Mouse (Mus musculus): Measurements from ENCODE around the gene Sp7. TPM values are rescaled to one million over a fixed set of nuclear protein-coding genes. Genes with fewer than 3 reads are reported as not detected.
A peak's percentile ranks its signal among the peaks of the same experiment; 100 is the strongest.

Sp7 gene
- polyA plus RNA-seq (2015; fragmentation: Nextera tagmentation; extraction: Ambion mirVana): not detected in 2 replicates

GRCm38 (mm10) chr15:102366733-102367344 lies at the start of gene Sp7:
Sp7 (minus strand) TSS chr15:102367182.
- no peaks in the 10 kb centered on the region for H3K9me3 ChIP-seq (ENCODE audit: low read length)
- no peaks in the 10 kb centered on the region for H3K36me3 ChIP-seq (ENCODE audit: insufficient read depth, low read length)
- H3K4me2 ChIP-seq (replicated peaks; ENCODE audit: low read depth, low read length): peak within 1 kb of the TSS; percentile 17; the same call in 1 of the 2 replicates
- H3K27me3 ChIP-seq (replicated peaks; ENCODE audit: insufficient read depth, low read length): 0 out of 2 replicates have a peak, but pooled peaks cover 4% of the 10 kb centered on the region
- WGBS: 4% methylated on average over 15 of the region's 15 CpGs
- ATAC-seq (0 out of 2 replicates have a peak, but pooled peaks have one; percentile 8), DNase-seq (ENCODE audit: low spot score) (no peak)
- H3K4me3 ChIP-seq (ENCODE audit: low read depth, low read length): no peak within 1 kb of the TSS
- TF ChIP-seq EP300 (IDR thresholded peaks at IDR 0.05) (no peak), CTCF (IDR thresholded peaks at IDR 0.05) (no peak)
- H3K9ac ChIP-seq (replicated peaks; ENCODE audit: low read depth): no peak within 1 kb of the TSS
- no peak within 1 kb of the TSS for H3K27ac ChIP-seq (ENCODE audit: low read length)
- 0 out of 2 replicates have a peak, but pooled peaks cover 4% of the 10 kb centered on the region for H3K4me1 ChIP-seq (ENCODE audit: insufficient read depth, low read depth, low read length)

DNA sequence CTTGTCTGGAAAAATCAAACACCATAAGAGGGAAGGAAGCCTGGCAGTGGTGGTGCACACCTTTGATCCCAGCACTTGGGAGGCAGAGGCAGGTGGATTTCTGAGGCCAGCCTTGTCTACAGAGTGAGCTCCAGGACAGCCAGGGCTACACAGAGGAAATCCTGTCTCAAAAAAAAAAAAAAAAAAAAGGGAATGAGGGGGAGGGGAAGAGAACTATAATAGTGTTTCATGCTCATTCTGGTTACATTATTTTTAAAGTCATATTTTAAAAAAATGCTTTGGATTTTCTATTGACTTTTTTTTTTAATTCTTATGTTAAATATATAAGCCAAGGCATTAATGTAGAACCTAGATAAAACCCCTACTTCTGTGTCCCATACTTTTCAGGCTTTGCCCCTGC lies 46.7 kb upstream of the Sp7 start:
- H3K27me3 ChIP-seq (replicated peaks; ENCODE audit: insufficient read depth, low read length): no peaks in the 10 kb centered on the region
- no peak overlapping the region for H3K4me2 ChIP-seq (replicated peaks; ENCODE audit: low read depth, low read length)
- ATAC-seq (no peak), DNase-seq (ENCODE audit: low spot score) (no peak)
- H3K4me3 ChIP-seq (ENCODE audit: low read depth, low read length): no peak overlapping the region
- no peaks in the 10 kb centered on the region for H3K9me3 ChIP-seq (ENCODE audit: low read length)
- H3K9ac ChIP-seq (replicated peaks; ENCODE audit: low read depth): no peak overlapping the region
- no peak for TF ChIP-seq EP300 (IDR thresholded peaks at IDR 0.05)
- no peak for TF ChIP-seq CTCF (IDR thresholded peaks at IDR 0.05)
- peaks cover 11% of the 10 kb centered on the region for H3K4me1 ChIP-seq (ENCODE audit: insufficient read depth, low read depth, low read length)
- no peak overlapping the region for H3K27ac ChIP-seq (ENCODE audit: low read length)
- peaks cover 10% of the 10 kb centered on the region; the same call in 1 of the 2 replicates for H3K36me3 ChIP-seq (ENCODE audit: insufficient read depth, low read length)

DNA sequence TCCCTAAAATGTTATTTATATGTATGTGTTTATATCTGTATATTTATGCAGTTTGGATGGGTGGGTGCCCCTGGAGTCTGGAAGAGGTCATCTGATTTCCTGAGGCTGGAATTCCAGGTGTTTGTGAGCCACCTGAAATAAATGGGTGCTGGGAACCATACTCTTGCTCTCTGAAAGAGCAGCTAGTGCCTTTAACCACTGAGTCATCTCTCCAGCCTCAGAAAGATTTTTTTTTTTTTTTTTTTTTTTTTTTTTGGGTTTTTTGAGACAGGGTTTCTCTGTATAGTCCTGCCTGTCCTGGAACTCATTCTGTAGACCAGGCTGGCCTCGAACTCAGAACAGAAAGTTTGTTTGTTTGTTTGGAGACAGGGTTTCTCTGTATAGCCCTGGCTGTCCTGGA lies 44.1 kb upstream of the Sp7 start:
- H3K4me2 ChIP-seq (replicated peaks; ENCODE audit: low read depth, low read length): no peak overlapping the region

DNA sequence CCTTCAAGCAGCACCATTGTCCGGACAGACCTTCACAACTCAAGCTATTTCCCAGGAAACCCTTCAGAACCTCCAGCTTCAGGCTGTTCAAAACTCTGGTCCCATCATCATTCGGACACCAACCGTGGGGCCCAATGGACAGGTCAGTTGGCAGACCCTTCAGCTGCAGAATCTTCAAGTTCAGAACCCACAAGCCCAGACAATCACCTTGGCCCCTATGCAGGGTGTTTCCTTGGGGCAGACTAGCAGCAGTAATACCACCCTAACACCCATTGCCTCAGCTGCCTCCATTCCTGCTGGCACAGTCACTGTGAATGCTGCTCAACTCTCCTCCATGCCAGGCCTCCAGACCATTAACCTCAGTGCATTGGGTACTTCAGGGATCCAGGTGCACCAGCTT lies 42.3 kb upstream of the Sp7 start:
- peaks cover 18% of the 10 kb centered on the region for H3K4me1 ChIP-seq (ENCODE audit: insufficient read depth, low read depth, low read length)
- H3K27ac ChIP-seq (ENCODE audit: low read length): no peak overlapping the region
- H3K9ac ChIP-seq (replicated peaks; ENCODE audit: low read depth): no peak overlapping the region
- DNase-seq (ENCODE audit: low spot score): no peak
- H3K9me3 ChIP-seq (ENCODE audit: low read length): no peaks in the 10 kb centered on the region
- H3K27me3 ChIP-seq (replicated peaks; ENCODE audit: insufficient read depth, low read length): no peaks in the 10 kb centered on the region
- no peak overlapping the region for H3K4me3 ChIP-seq (ENCODE audit: low read depth, low read length)
- H3K36me3 ChIP-seq (ENCODE audit: insufficient read depth, low read length): peaks cover 16% of the 10 kb centered on the region; the same call in 1 of the 2 replicates
- TF ChIP-seq EP300 (IDR thresholded peaks at IDR 0.05) (no peak), CTCF (IDR thresholded peaks at IDR 0.05) (no peak)
- no peak overlapping the region for H3K4me2 ChIP-seq (replicated peaks; ENCODE audit: low read depth, low read length)
- ATAC-seq: no peak
- WGBS: 78% methylated on average over 3 of the region's 3 CpGs

More for the DNA sequence above, 44.1 kb upstream of the Sp7 start:
- peaks cover 13% of the 10 kb centered on the region for H3K4me1 ChIP-seq (ENCODE audit: insufficient read depth, low read depth, low read length)
- H3K36me3 ChIP-seq (ENCODE audit: insufficient read depth, low read length): peaks cover 16% of the 10 kb centered on the region; the same call in 1 of the 2 replicates
- H3K9me3 ChIP-seq (ENCODE audit: low read length): no peaks in the 10 kb centered on the region
- DNase-seq (ENCODE audit: low spot score) (no peak), ATAC-seq (no peak)
- no peak for TF ChIP-seq EP300 (IDR thresholded peaks at IDR 0.05)
- TF ChIP-seq CTCF (IDR thresholded peaks at IDR 0.05): no peak
- WGBS: 88% methylated on average over 1 of the region's 1 CpGs
- no peak overlapping the region for H3K27ac ChIP-seq (ENCODE audit: low read length)
- H3K27me3 ChIP-seq (replicated peaks; ENCODE audit: insufficient read depth, low read length): no peaks in the 10 kb centered on the region
- no peak overlapping the region for H3K4me3 ChIP-seq (ENCODE audit: low read depth, low read length)
- no peak overlapping the region for H3K9ac ChIP-seq (replicated peaks; ENCODE audit: low read depth)

DNA sequence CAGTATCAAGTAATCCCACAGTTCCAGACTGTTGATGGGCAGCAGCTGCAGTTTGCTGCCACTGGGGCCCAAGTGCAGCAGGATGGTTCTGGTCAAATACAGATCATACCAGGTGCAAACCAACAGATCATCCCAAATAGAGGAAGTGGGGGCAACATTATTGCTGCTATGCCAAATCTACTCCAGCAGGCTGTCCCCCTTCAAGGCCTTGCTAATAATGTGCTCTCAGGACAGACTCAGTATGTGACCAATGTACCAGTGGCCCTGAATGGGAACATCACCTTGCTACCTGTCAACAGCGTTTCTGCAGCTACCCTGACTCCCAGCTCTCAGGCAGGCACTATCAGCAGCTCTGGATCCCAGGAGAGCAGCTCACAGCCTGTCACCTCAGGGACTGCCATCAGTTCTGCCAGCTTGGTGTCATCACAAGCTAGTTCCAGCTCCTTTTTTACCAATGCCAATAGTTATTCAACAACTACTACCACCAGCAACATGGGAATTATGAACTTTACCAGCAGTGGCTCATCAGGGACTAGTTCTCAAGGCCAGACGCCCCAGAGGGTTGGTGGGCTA lies 41.7 kb upstream of the Sp7 start:
- peaks cover 16% of the 10 kb centered on the region; the same call in 1 of the 2 replicates for H3K36me3 ChIP-seq (ENCODE audit: insufficient read depth, low read length)
- H3K4me3 ChIP-seq (ENCODE audit: low read depth, low read length): no peak overlapping the region
- H3K4me2 ChIP-seq (replicated peaks; ENCODE audit: low read depth, low read length): no peak overlapping the region
- WGBS: 76% methylated on average over 2 of the region's 2 CpGs
- H3K9me3 ChIP-seq (ENCODE audit: low read length): no peaks in the 10 kb centered on the region
- H3K27ac ChIP-seq (ENCODE audit: low read length): no peak overlapping the region
- ATAC-seq: no peak
- no peak for DNase-seq (ENCODE audit: low spot score)
- H3K4me1 ChIP-seq (ENCODE audit: insufficient read depth, low read depth, low read length): peaks cover 18% of the 10 kb centered on the region
- H3K9ac ChIP-seq (replicated peaks; ENCODE audit: low read depth): no peak overlapping the region
- no peaks in the 10 kb centered on the region for H3K27me3 ChIP-seq (replicated peaks; ENCODE audit: insufficient read depth, low read length)
- TF ChIP-seq CTCF (IDR thresholded peaks at IDR 0.05) (no peak), EP300 (IDR thresholded peaks at IDR 0.05) (no peak)

GRCm38 (mm10) chr15:102407681-102408557 lies 40.9 kb upstream of the Sp7 start:
- Histone ChIP-seq H3K27ac (ENCODE audit: low read length) (no peak overlapping the region), H3K4me3 (ENCODE audit: low read depth, low read length) (no peak overlapping the region), H3K36me3 (ENCODE audit: insufficient read depth, low read length) (peaks cover 16% of the 10 kb centered on the region; the same call in 1 of the 2 replicates), H3K4me1 (ENCODE audit: insufficient read depth, low read depth, low read length) (peaks cover 18% of the 10 kb centered on the region), H3K4me2 (replicated peaks; ENCODE audit: low read depth, low read length) (no peak overlapping the region), H3K9ac (replicated peaks; ENCODE audit: low read depth) (no peak overlapping the region), H3K27me3 (replicated peaks; ENCODE audit: insufficient read depth, low read length) (no peaks in the 10 kb centered on the region), H3K9me3 (ENCODE audit: low read length) (no peaks in the 10 kb centered on the region)
- 94% methylated on average over 10 of the region's 10 CpGs for WGBS
- DNase-seq (ENCODE audit: low spot score) (no peak), ATAC-seq (no peak)
- TF ChIP-seq CTCF (IDR thresholded peaks at IDR 0.05): peak; percentile 43
- no peak for TF ChIP-seq EP300 (IDR thresholded peaks at IDR 0.05)

Data from lung, postnatal 0 days (tissue).